Mouse (Mus musculus): Measurements from ENCODE around the gene Kcnab1.

The Kcnab1 gene

GRCm38 (mm10) chr3:65316738-65317137 lies 207.6 kb downstream of the Kcnab1 start:
- no peak for DNase-seq (ENCODE audit: low spot score in 2 of 2)

- DNase-seq (ENCODE audit: low spot score in 2 of 2), result peak; percentile 1 to 13
Measured at GRCm38 (mm10) chr3:65317876-65318537, 208.8 kb downstream of the Kcnab1 start.

- peak; percentile 11 to 42 for DNase-seq (ENCODE audit: low spot score in 2 of 2)
Measured at GRCm38 (mm10) chr3:65319248-65320008, 210.2 kb downstream of the Kcnab1 start.

- DNase-seq (ENCODE audit: low spot score in 2 of 2), result no peak
Measured at GRCm38 (mm10) chr3:65320990-65321389, 211.8 kb downstream of the Kcnab1 start.

GRCm38 (mm10) chr3:65321981-65322779 lies 213.0 kb downstream of the Kcnab1 start:
- no peak for DNase-seq (ENCODE audit: low spot score in 2 of 2)

GRCm38 (mm10) chr3:65325254-65325653 lies 216.1 kb downstream of the Kcnab1 start:
- no peak for DNase-seq (ENCODE audit: low spot score in 2 of 2)

- DNase-seq (ENCODE audit: low spot score in 2 of 2), result no peak
Measured at GRCm38 (mm10) chr3:65328814-65329213, 219.6 kb downstream of the Kcnab1 start.

- no peak for DNase-seq (ENCODE audit: low spot score in 2 of 2)
Measured at GRCm38 (mm10) chr3:65337835-65338464, 228.8 kb downstream of the Kcnab1 start.

- DNase-seq (ENCODE audit: low spot score in 2 of 2), result no peak
Measured at GRCm38 (mm10) chr3:65340173-65340951, 231.2 kb downstream of the Kcnab1 start.

- DNase-seq (ENCODE audit: low spot score in 2 of 2), result no peak
Measured at GRCm38 (mm10) chr3:65346176-65346575, 237.0 kb downstream of the Kcnab1 start.

- DNase-seq (ENCODE audit: low spot score in 2 of 2), result no peak
Measured at GRCm38 (mm10) chr3:65352278-65353127, 243.3 kb downstream of the Kcnab1 start.

GRCm38 (mm10) chr3:65353263-65354037 lies 244.3 kb downstream of the Kcnab1 start:
- DNase-seq (ENCODE audit: low spot score in 2 of 2), result no peak

- DNase-seq (ENCODE audit: low spot score in 2 of 2), result no peak
Measured at GRCm38 (mm10) chr3:65355479-65355878, 246.3 kb downstream of the Kcnab1 start.

GRCm38 (mm10) chr3:65358275-65358674 lies 249.1 kb downstream of the Kcnab1 start:
- no peak for DNase-seq (ENCODE audit: low spot score in 2 of 2)

GRCm38 (mm10) chr3:65358841-65359240 lies 249.7 kb downstream of the Kcnab1 start:
- no peak for DNase-seq (ENCODE audit: low spot score in 2 of 2)

- DNase-seq (ENCODE audit: low spot score in 2 of 2), result no peak
Measured at GRCm38 (mm10) chr3:65360163-65360969, 251.2 kb downstream of the Kcnab1 start.

GRCm38 (mm10) chr3:65363438-65363837 lies 254.3 kb downstream of the Kcnab1 start:
- DNase-seq (ENCODE audit: low spot score in 2 of 2), result no peak

GRCm38 (mm10) chr3:65365184-65365583 lies 256.0 kb downstream of the Kcnab1 start:
- no peak for DNase-seq (ENCODE audit: low spot score in 2 of 2)
